Mouse (Mus musculus) left cerebral cortex, adult 11 months (tissue): ENCODE measurements at regions not wholly inside any gene's neighbourhood (a gene's known extent, or its start where the extent isn't known, plus 50 kb on each side); places are given as distances from the start of the nearest gene placed in this dataset.

Experiments used
- DNase-seq: peaks from one replicate; pipeline ENCODE4 v3.0.0; 2022; ENCODE audit warnings: low spot score

DNA sequence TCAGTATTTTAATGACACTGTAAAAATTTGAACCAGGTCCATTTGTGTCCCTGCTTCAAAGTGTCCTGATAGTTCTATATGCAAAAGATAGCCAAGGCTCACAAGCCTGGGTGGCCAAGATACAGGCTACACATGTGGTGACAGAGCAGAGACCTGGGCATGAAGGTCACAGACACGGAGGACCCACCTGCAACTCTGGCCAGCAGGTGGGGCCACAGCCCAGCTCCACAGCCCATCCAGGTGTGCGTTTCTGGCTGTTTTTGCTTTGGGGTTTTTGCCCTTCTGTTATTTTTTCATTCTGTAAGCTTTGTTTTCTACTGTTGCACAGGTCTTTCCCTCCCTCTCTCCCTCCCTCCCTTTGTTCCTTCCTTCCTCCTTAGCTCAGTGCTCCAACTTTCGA is 399.4 kb upstream of the Rora start:
- no peak for DNase-seq

DNA sequence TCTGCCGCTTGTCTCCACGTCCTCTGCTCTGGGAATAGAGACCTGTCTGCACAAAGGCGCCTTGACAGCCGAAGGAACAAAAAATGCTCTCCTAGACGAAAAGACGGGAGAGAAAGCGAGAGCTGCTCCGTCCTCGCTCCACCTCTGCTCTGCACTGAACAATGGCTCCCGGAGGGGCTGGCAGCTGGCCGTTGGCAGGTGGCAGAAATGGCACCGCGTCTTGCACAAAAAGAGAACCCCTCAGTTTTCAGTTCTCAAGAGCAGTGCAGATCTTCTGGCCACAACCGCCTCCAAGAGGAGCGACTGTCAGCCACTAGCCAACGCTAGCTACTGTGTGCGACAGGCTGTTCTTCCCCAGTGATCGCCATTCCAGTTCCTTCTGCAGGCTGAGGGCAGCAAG is 385.0 kb upstream of the Rora start:
- no peak for DNase-seq

DNA sequence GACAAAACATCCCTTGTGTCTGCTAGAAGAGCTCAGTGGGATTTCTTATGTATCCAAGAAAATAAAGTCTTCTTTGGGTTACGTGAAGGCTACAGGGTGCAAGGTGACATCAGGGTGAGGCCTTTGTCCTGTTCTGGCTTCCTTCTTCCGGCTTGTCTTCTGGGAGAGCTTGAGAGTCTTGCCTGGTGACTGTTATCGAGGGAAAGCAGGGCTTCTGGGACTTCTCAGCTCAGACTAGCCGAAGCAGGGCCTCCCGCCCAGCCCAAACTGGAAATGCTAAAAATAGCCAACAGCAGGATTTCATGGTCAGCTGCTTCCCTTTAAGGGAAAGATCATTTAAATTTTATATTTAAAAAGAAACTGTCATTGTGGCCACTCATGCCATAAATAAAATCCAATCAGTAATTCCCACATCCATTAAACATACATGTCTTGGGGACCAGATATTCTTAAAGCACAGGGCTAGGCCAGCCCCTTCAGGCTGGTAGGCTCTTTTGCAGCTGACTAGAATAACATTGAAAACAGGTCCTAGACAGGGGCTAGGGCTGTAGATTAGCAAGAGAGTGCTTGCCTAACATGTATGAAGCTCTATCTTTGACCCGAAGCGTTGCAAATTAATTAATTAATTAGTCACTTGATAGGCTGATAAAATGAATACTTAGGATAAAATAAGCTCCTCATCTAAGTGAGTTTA is 351.2 kb upstream of the Rora start:
- no peak for DNase-seq

DNA sequence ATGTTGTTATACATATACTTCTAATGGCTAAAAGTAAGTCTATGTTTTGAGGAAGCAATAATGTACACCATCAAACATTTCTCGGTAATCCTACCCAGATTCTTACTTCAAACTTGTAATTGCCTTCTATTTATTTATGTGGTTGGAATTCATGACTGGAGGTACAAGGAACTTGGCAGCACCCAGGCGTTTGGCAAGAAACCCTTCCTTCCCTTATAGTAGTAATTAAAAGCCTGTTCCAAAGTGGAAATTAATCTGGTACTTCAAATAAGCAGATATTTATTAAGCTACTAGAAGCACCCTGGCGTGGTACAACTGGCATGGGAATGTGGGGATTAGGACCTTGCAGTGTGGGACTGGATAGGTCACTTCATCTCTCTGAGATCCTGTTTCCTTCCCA is 322.9 kb upstream of the Rora start:
- no peak for DNase-seq

DNA sequence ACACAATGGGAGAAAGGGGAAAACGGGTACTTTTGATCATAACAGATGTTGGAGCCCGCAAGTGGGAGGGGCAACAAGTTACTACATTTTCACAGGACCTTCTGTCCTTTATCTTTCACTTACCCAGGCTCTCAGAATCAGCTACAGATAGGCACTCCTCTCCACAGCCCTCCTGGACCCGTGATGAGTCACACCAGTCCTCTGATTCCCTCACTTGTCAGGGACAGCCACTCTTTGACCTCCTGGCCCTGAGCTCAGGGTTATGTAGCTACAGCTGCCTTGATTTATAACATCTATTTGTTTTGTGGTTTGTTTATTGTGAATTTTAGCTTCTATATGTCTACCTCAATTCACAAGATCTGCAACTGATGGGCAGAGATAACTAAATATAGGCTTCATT is 312.7 kb upstream of the Rora start:
- DNase-seq, result no peak

DNA sequence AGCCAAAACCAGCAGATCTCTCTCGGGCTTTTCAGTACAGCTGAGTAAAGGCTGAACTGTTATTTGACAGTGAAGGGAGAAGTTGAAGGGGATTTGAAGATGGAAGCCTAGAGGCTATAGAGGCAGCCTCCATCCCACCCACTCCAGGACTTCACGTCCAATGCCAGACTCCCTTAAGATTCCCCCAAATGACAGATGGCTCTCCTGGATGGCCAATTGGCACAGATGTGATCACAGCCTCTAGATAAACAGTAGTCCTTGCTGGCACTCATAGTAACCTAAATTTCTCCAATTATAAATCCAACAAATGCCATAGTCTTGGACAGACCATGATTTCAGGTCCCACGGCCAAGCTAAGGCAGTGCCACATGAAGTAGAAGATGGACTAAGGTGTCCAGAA is 312.1 kb upstream of the Rora start:
- no peak for DNase-seq

DNA sequence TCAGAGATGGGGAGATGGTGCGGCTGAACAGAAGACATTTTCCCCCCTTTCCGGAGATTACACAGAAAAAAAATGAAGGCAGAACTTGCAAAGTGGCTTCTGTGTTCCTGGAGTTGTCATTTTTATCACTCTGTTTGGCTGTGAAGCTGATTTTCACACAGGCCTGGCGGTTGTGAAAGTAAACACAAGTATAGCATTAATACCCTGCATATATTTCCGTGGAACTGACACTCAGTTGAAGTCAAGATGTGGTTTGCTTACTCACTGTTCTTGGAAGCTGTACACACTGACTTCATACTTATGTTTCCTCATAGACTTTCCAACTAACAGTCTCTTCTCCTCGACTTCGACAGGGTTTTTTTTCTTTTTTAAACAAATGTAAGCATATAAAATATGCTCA is 306.2 kb upstream of the Rora start:
- DNase-seq, result peak; percentile 3

DNA sequence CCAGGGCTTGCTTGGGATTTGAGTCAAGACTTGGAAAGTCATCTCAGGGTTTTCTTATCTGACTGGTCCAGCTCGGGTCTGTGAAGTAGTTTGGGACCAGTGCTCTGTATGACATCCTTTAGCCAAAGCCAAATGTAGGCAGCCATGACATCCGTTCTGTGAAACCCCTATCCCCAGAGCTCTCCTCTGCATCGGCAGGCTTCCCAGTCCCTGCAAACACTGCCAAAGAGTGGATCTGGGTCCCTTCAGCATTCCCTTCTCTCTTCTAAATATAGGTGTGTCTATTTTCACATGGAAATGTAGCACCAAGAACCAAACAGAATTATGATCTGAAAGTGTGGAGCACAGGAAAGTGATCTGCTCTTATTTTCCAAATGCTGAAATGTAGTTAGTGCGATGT is 302.1 kb upstream of the Rora start:
- no peak for DNase-seq

DNA sequence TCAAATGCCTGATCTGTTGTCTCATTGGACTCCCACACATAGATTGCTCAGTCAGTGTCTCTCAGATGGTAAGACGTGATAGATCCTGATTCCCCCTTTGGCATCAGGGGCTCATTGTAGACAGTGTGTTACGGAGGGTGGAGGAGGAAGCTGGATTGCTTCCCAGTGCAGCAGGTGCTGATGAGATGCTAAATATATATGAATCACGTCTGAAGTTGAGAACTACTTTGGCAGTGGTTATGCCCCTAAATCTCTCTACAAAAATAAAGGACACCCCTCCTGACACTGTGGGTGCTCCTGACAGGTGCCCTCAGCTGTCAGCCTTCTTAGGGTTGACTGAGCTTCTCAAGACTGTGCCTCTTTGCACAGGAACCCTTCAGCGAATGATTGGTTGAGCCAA is 299.1 kb upstream of the Rora start:
- no peak for DNase-seq

DNA sequence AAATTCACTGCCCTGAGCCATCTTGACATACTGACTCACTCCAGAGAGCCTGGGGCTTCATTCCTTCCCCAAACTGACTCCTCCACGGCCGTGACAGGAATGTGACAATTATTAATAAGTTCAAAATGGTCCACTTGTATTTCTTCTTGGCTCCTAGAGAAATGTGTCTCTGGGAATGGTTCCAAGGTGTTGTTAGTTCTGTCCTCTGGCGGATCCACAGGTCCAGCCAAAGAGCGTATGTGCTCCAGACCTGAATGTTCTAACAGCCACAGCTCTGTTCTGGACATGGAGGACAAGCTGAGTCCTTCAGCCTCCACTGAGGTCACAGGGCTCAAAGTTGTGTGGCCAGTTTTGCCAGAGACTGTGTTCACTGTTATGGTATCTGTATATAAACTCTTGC is 297.5 kb upstream of the Rora start:
- DNase-seq, result no peak

DNA sequence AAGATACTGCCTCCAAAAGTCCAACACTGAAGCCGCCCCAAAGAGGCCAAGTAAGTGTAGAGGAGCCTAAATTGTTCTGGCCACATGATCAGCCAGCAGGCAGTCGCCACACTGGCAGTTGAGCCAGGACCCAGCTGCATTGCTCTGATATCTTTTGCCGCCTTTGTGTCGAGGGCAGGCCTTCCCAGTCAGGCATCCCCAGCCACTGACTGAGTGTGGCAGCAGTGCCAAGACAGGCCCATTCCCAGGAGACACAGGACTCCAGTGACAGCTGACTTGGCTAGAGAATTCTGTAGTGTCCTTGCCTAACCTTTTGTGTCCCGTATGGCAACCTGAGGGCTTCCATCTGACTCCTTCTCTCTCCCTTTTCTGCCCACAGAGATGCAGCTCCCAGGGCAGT is 296.4 kb upstream of the Rora start:
- DNase-seq, result peak; percentile 2

DNA sequence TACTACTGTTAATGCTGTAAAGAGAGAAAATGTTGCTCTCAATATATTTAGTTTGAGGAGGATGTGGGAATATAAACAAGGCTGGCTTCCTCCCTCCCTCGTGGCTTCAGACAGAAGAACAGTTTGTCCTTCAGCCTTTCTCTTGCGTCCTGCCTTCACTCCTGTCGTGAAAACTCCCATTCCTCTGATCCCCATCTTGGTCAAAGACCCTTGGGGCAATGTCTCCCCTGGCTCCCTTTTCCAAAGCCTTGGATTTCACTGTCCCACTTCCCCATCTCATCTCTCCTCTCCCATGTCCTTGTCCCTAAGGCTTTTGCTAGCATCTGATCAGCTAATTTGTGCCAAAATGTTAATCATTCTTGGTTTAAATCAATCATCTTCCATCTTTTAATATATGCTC is 286.6 kb upstream of the Rora start:
- DNase-seq, result no peak

DNA sequence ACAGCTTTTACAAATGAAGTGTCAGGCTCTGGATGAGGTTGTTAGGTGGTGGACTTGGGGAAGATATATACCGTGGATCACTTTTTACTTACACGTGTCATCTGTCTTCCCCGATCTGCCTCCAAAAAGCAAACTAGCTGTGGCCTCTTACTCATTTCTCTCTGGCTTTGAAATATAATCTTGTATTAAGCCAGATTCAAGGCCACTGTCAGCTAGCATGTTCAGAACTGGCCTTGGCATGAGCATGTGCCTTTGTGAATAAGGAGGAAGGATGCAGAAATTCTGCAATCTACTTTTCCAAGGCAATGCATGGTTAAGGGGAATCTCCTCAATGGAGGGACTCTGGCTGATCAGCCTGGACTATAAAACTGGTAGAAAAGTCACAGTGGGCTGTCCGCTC is 286.0 kb upstream of the Rora start:
- no peak for DNase-seq

DNA sequence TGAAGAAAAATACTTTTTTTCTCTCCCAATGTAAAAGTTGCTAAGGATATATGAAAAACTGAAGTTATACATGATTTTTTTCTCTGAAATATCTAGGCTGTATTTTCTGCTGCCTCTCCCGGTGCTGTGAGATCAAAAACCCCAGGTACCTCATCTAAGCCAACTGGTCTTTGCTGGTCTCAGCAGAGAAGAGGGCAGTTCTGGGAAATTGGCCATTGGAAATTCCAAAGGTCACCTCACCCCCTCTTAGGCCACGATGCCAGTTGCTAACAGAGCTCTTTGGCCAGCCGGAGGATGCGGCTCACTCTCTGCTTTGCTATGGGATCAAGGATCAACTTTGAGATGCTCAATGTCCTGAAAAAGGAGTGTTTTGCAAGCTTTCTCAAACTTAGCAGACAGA is 280.9 kb upstream of the Rora start:
- no peak for DNase-seq

DNA sequence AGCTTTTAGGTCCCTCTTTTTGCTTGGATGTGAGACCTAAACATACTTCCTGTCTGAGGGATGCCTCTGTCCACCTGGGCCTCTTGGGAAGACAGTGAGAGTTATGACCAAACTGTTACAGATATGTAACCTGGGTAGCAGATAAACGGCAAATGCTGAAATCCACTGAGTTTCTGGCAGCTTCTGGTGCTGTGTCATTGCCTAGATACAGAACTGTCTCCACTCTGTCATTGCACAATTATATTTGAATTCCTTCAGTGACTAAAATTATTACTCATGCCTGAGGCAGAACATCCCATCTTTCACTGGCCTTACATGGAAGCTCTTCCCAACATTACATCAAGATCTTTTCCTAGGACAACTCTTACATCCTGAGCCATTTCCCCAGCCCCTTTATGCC is 277.4 kb upstream of the Rora start:
- DNase-seq, result no peak

DNA sequence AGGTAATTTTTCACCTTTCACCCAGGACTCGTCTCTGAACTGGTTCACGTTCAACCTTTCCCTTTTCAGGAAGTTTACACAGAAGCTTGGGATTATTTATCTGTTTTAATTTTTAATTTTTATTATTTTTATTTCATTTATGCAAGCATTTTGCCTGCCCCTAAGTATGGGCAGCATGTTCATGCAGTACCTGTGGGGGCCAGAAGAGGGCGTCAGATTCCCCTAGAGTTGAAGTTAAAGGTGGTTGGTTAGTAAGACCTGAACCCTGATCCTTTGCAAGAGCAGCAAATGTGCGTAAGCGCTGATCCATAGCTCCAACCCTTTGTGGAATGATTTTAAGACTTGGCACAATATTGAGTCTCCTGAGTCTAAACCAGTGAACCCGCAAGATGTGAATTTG is 271.7 kb upstream of the Rora start:
- no peak for DNase-seq

DNA sequence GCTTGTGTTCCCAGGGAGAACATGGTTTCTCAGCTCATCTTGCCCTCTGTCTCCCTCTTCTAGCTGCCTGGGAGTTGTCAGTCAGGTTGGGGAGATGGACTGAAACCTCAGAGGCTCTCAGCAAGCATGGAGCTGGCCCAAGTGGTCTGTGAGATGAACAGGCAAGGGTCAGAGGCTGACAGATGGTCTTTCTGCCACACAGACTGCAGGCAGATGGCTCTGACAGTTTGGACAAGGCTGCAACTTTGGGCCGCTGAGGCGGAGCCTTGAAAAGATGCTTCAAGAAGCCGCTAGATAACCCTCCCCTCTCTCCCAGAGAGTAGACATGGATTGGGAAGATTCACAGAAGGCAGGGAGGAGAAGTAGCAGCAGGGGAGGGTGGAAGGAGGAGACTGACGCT is 252.7 kb upstream of the Rora start:
- DNase-seq, result no peak

DNA sequence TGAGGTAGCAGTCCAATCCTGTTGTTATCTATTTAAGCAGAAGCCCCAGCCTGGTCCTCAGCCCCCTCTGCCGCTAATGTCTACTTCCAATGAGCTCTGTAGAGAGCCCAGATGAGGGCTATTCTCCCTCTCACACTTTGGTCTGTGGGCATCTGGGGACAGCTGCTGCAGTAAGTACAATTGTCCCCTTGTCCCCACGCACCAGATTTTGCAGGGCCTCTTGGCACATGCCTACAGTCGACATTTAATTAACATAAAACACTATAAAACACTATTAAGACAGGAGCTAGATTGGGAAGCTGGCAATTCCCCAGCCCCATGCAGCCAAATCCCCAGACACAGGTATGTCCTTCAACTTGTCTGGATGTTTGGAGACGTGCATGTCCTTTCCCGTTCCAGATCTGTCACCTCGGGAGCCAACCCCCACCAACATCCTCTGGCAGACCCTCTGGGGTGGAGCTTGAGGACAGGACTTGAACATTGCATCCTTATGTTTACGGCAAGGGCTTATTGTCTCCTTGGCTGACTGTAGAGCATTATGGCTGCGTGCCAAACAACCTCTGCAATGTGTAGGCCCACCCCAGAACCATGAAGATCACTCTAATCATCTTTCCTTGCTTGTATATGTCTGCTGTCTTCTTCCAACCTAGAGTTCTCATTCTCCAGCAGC is 251.3 kb upstream of the Rora start:
- DNase-seq, result no peak

DNA sequence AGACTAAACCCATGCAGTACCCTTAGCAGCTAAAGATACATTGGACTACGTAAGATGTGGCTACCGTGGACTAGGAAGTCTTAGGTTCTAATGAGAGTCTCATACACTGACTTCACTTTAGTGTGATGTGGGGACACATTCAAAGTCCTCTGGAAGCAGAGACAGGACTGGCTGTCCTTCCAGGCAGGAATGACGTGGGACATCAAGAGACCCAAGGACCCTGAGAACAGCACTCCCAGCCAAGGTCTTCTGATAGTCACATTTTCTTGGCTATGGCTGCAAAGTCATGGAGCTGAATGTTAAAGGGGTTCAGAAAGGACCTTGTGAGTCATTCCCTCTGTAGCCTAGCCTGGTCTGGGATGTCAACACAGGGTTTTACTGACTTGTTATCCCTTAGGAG is 250.6 kb upstream of the Rora start:
- DNase-seq, result no peak

DNA sequence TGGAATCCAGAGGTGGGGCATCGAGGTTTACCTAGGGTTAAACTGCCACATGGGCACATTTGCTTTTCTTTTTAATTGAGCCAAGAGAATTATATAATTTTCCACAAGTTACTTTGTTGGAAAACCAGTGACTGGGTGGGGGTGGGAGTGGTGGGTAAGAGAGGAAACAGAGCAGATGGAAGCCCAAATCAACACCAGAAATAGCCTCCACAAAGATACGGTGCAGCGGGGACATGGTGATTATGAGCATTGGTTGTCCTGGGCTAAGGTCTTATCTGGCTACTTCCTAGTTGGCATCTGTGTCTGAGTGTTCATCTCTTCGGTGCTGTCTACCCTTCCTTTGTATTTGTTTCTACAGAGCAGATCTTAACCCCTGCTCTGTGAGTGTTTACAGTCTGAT is 250.1 kb upstream of the Rora start:
- no peak for DNase-seq

DNA sequence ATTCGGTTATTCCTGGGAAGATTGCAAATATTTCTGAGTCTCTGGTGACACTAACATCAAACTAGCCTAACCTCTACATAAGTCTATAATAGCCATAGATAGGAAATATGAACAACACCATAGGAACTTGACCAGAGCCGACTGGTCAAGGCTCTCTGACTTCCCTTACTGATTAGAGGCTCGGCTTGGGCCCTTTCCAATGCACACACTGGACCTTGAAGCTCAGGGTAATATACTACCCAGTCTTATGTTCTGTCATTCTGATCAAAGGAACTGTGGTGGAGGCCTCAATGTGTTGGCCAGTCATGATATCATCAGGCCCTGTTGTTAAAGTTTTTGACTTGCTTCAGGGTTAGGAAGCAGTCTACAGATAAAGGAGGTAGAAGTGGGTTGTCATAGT is 243.8 kb upstream of the Rora start:
- DNase-seq, result no peak

DNA sequence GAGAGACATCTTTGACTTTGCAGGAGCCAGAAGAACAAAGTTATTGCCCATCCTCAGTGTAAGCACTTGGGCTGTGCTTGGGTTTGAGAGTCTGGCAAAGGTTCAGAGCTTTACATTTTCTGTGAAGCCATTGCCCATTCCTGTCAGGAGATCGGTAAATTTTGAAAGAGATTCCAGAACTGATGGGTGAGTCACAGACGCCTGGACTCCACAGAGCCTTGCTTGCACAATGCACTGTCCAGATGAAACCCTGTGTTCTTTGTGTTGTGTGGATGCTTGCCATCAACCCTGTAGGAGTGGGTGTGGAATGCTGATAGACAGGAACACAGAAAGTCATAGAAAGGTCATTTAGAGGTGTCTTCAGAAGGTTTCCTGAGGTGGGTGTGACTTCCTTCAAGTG is 227.3 kb upstream of the Rora start:
- DNase-seq, result no peak

DNA sequence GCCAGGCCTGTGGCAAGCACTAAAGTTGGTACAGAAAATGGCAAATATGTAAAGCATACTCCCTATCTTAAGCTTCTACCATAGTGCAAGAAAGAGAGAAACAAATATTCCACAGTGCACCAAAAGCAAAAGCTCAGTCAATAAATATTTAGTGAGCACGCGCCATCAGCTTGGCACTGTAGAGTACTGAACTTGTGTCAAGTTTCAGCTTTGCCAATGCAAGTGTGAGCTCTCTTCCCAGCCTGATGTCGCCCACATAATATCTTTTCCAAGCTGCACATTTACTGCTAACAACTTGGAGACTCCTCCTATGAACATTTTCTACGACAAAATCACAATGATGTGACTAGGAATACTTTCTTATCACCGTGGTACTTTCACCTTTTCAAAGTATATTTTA is 190.8 kb upstream of the Rora start:
- DNase-seq, result no peak

DNA sequence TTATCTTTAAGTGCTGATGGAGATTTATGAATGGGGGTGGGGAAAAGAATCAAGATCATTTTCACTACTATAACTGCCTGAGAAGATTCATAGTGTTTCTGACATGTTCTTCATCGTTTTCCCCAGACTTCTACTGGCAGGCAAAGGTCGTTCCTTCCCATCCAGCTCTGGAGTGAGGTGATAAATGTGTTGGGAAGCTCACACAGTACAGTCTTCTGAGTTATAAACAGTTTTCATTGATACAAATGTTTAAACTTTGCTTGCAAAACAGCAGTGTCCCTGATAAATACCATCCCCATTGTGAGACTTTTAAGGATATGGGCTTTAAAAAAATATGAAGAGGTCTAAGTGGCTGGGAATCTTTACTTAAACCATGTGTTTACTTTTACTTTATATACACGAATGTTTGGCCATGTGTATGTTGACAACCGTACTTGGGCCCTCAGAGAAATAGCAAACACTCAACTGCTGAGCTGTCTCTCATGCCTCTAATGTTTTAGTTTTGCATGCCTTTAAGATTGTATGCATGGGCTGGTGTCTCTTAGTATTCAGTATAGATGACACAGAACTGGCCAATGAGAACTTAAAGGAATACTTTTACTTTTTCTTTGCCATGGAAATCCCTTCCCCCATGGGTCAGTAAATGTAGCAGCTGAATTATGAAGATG is 189.8 kb upstream of the Rora start:
- DNase-seq, result no peak
